Mouse (Mus musculus) embryonic facial prominence, embryonic 12.5 days (tissue): ENCODE results near the gene Sf1. TPM values are rescaled to one million over a fixed set of nuclear protein-coding genes. Genes with fewer than 3 reads are reported as not detected.

Experiments
- ATAC-seq: fragments of 200-750 bp; cut with Nextera tagmentation; 2 replicates; pipeline ENCODE4 v1.8.0; 2017; ENCODE audit not compliant: insufficient number of reproducible peaks, insufficient read depth, low FRiP score, low TSS enrichment
- H3K27ac ChIP-seq: fragments of 300-500 bp; sonication (generic); 2 replicates; pipeline ENCODE4 v1.5.1; 2016; ENCODE audit warnings: mild to moderate bottlenecking
- H3K27me3 ChIP-seq: fragments of 300-500 bp; sonication (generic); 2 replicates; pipeline ENCODE4 v1.6.1; 2016; ENCODE audit warnings: mild to moderate bottlenecking, moderate library complexity
- H3K36me3 ChIP-seq: fragments of 300-500 bp; sonication (generic); 2 replicates; pipeline ENCODE4 v1.6.1; 2016; ENCODE audit warnings: mild to moderate bottlenecking
- H3K4me1 ChIP-seq: fragments of 300-500 bp; sonication (generic); 2 replicates; pipeline ENCODE4 v1.6.1; 2016
- H3K4me2 ChIP-seq: fragments of 300-500 bp; sonication (generic); replicated peaks from 2 replicates; pipeline ENCODE4 v1.6.1; 2016; ENCODE audit warnings: mild to moderate bottlenecking, moderate library complexity
- H3K4me3 ChIP-seq: fragments of 300-500 bp; sonication (generic); 2 replicates; pipeline ENCODE4 v1.5.1; 2016; ENCODE audit warnings: mild to moderate bottlenecking
- H3K9ac ChIP-seq: fragments of 300-500 bp; sonication (generic); 2 replicates; pipeline ENCODE4 v1.6.1; 2016; ENCODE audit warnings: mild to moderate bottlenecking, moderate library complexity
- H3K9me3 ChIP-seq: fragments of 300-500 bp; sonication (generic); 2 replicates; pipeline ENCODE4 v1.6.1; 2016; ENCODE audit warnings: mild to moderate bottlenecking, moderate library complexity
- WGBS: fragments of 180-500 bp; shearing (Covaris S2); methylation state at CpG from one replicate; pipeline ENCODE4 v1.1.7; 2016; 5-methylcytosine and 5-hydroxymethylcytosine counted together
- polyA plus RNA-seq: library from polyadenylated mRNA; unstranded; fragments of >200 nt; fragmentation: Nextera tagmentation; extraction: Ambion mirVana; gene quantifications from 2 replicates; pipeline ENCODE4 v1.2.1, GENCODE M21; 2016

Sf1 gene
- polyA plus RNA-seq, 1 experiment from 2014 or later, result 159 TPM

DNA sequence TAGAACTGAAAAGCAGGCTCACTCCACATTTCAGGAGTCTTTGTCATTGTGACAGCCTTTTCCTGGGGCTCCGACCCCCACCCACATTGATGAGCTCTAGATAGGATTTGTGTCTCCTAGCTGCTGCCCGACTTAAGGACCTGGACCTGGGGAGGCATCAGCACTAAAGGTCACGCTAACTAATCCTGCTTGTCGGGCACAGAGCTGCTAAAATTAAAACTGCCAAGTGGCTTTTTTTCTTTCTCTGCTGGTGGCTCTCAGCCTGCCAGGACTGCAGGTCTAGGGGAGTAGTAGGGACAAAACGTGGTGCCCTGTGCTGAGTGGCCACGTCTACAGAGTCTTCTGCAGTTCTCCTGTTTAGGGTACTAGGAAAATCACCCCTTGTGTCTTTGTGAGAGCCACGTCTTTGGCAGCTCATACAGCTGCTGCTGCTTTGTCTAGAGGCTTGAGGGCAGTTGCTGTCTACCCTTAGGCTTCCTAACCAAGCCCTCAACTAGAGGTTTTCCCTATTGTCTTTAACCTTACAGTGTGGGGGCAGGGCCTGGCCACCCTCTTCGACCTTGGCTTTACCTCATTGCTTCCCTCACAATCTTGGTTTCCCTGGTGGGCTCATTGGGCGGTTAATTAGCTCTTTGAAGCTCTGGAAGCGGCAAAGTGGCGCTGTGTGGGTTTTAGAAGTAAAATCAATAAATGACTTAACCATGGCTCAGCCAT lies 14.0 kb downstream of the Sf1 start:
- Histone ChIP-seq H3K27me3 (no peaks in the 10 kb centered on the region), H3K4me2 (no peak overlapping the region), H3K9ac (no peak overlapping the region), H3K9me3 (no peaks in the 10 kb centered on the region), H3K4me1 (no peaks in the 10 kb centered on the region), H3K4me3 (no peak overlapping the region), H3K27ac (no peak overlapping the region), H3K36me3 (peaks cover 67% of the 10 kb centered on the region)
- ATAC-seq, result no peak
- 86% methylated on average over 11 of the region's 11 CpGs for WGBS

DNA sequence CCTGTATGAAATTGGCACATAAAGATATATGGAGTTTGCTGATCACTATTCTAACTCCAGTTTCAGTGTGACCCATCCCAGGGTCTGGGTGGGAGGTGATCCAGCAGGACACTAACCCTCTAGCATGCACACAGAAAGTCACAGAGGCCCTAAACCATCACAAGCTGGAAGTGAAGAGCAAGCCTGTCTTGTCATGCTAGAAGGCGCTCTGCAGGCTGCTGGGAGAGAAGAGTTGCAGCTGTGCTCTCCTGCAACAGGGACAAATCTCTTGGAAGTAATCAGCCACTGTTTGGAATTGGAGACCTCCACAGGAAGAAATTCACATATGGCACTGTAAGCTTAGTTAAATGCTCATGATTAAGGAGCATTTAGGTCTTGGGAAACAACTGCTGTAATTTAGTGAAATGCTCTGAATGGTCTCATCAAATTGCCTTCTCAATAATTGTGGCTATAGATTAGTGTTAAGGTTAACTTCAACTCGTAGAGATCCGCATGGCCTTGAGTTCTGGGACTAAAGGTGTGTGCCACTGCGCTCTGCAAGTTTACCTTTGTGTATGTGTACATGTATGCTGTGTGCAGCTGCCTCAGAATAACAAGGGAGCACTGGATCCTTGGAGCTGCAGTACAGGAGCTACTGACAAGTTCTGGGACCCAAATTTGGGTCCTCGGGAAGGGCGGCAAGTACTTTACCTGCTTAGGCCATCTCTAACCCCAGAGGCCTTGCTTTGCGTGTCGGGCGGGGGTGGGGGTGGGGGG lies 17.1 kb downstream of the Sf1 start:
- Histone ChIP-seq H3K9me3 (no peaks in the 10 kb centered on the region), H3K4me2 (no peak overlapping the region), H3K9ac (no peak overlapping the region), H3K36me3 (peaks cover 37% of the 10 kb centered on the region), H3K27ac (no peak overlapping the region), H3K27me3 (no peaks in the 10 kb centered on the region), H3K4me1 (peaks cover 15% of the 10 kb centered on the region), H3K4me3 (no peak overlapping the region)
- WGBS, result 88% methylated on average over 9 of the region's 9 CpGs
- ATAC-seq, result no peak

DNA sequence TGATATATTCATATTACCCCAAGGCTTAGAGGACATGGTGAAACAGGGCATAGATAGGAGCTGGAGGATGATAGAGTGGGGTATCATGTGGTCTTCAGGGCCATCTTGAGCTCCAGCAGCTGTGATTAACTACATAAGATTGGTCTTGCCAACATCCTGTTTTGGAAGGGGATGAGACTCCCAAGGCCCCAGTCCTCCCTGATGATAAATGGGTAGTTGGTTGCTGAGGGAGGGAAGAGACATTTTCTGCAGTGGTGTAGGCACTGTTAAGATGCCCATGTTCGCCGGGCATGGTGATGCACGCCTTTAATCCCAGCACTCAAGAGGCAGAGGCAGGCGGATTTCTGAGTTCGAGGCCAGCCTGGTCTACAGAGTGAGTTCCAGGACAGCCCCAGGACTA lies 17.7 kb downstream of the Sf1 start:
- no peaks in the 10 kb centered on the region for H3K9me3 ChIP-seq
- H3K4me2 ChIP-seq, result no peak overlapping the region
- H3K4me1 ChIP-seq, result peaks cover 15% of the 10 kb centered on the region
- H3K27me3 ChIP-seq, result no peaks in the 10 kb centered on the region
- no peak overlapping the region for H3K4me3 ChIP-seq
- H3K27ac ChIP-seq, result no peak overlapping the region
- ATAC-seq, result no peak
- H3K9ac ChIP-seq, result no peak overlapping the region
- H3K36me3 ChIP-seq, result peaks cover 31% of the 10 kb centered on the region
- WGBS, result 98% methylated on average over 5 of the region's 5 CpGs

DNA sequence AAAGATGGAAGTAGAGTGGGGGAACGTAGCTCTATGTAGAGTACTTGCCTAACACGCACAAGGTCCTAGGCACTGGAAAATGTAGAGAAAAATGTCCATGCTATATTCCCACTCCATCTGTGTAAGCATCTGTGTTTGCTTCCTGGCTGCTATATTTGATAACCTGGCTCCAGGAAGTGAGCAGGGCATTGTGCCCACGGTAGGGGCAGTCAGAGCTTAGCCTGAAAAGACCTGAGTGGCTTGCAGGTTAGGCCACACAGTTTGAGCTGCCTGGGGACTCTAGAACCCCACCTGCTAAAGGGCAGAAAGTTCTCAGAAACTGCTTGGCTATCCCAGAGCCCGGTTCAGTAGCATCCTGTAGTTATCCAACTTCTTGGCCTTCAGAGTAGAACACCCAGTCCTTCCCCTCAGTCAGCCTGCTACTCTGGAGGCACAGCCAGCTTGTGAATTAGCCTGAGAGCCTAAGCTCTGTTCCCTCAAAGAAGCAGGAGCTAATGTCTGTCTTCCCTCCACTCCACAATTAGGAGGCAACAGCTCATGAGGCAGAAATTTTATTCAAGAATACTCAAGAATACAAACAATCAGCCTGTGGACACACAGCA lies 18.9 kb downstream of the Sf1 start:
- peaks cover 15% of the 10 kb centered on the region for H3K4me1 ChIP-seq
- no peaks in the 10 kb centered on the region for H3K27me3 ChIP-seq
- no peak overlapping the region for H3K27ac ChIP-seq
- no peak overlapping the region for H3K4me2 ChIP-seq
- WGBS, result 70% methylated on average over 4 of the region's 4 CpGs
- no peak overlapping the region for H3K4me3 ChIP-seq
- H3K9me3 ChIP-seq, result no peaks in the 10 kb centered on the region
- ATAC-seq, result no peak
- no peak overlapping the region for H3K9ac ChIP-seq
- H3K36me3 ChIP-seq, result peaks cover 19% of the 10 kb centered on the region

DNA sequence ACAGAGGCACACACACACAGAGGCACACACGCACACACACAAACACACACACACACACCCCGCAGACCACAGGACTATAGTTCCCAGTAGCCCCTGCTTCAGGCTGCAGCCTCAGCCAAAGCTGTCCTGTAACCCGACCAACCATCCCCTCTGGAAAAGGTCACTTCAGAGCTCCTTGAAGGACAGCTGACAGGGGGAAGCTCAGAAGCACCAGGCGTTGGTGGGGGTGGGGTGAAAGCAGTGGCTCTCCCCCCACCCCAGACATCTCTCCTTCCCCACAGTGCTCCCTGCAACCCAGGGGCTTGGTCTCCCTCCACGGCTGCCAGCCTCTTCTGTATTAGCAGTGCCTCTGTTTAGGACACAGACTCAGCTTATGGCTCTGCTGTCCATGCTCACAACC lies 20.0 kb downstream of the Sf1 start:
- 35% methylated on average over 5 of the region's 5 CpGs for WGBS
- ATAC-seq, result no peak

DNA sequence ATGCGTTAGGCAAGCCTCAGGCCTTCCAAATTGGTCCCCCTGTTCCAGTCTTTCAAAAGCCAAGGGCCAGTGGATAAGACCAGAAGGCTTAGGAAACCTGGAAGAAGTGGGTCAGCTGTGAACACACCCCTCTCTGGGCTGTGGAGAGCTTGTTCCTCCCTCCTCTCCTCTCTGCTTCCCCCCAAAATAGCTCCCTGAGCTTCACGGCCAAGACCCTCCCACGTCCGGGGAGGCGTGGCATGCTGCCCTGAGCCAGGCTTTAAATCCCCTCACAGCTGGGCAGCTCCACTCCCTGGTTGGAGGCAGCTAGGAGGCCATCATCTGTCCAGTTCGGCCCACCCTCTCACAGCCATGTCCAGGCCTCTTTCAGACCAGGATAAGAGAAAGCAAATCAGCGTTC lies 20.6 kb downstream of the Sf1 start, which contains the start of gene Pygm:
TSS of gene Pygm (plus strand) at position 272 of the 400 bp plus-strand sequence.
- H3K4me3 ChIP-seq, result no peak within 1 kb of the TSS
- H3K4me1 ChIP-seq, result peaks cover 15% of the 10 kb centered on the region
- no peak within 1 kb of the TSS for H3K9ac ChIP-seq
- H3K4me2 ChIP-seq, result no peak within 1 kb of the TSS
- H3K27me3 ChIP-seq, result no peaks in the 10 kb centered on the region
- ATAC-seq, result no peak
- no peak within 1 kb of the TSS; the same call in 1 of the 2 replicates for H3K27ac ChIP-seq
- H3K9me3 ChIP-seq, result no peaks in the 10 kb centered on the region
- H3K36me3 ChIP-seq, result peaks cover 2% of the 10 kb centered on the region; the same call in 1 of the 2 replicates
- 21% methylated on average over 7 of the region's 7 CpGs for WGBS

More for the DNA sequence above, 20.0 kb downstream of the Sf1 start:
- H3K36me3 ChIP-seq, result peaks cover 9% of the 10 kb centered on the region
- no peak overlapping the region for H3K27ac ChIP-seq
- H3K4me1 ChIP-seq, result peaks cover 15% of the 10 kb centered on the region
- H3K27me3 ChIP-seq, result no peaks in the 10 kb centered on the region
- no peak overlapping the region for H3K4me3 ChIP-seq
- no peaks in the 10 kb centered on the region for H3K9me3 ChIP-seq
- no peak overlapping the region for H3K9ac ChIP-seq
- H3K4me2 ChIP-seq, result no peak overlapping the region

DNA sequence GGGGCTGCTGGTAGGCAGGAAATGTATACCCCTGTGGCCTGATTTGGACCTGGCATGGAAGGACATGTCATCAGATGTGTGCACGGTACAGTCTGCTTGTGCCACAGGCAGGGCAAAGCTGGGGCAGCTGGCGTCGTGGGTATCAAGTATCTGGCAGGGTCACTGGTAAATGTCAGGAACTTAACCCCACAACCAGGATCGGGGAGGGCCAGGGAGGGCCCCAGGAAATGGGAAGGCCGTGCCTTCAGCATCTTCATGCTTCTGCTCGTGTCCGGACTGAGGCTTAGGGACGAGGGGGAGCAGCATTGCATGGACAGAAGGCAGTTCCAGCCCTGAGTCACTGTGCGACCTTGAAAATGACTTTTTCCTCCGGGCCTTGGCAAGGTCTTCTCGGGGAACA lies 21.5 kb downstream of the Sf1 start:
- ATAC-seq, result no peak
- no peaks in the 10 kb centered on the region for H3K36me3 ChIP-seq
- peaks cover 23% of the 10 kb centered on the region for H3K4me1 ChIP-seq
- no peaks in the 10 kb centered on the region for H3K9me3 ChIP-seq
- H3K27ac ChIP-seq, result no peak overlapping the region
- H3K27me3 ChIP-seq, result no peaks in the 10 kb centered on the region
- H3K9ac ChIP-seq, result no peak overlapping the region
- no peak overlapping the region for H3K4me2 ChIP-seq
- 53% methylated on average over 11 of the region's 11 CpGs for WGBS
- H3K4me3 ChIP-seq, result no peak overlapping the region

DNA sequence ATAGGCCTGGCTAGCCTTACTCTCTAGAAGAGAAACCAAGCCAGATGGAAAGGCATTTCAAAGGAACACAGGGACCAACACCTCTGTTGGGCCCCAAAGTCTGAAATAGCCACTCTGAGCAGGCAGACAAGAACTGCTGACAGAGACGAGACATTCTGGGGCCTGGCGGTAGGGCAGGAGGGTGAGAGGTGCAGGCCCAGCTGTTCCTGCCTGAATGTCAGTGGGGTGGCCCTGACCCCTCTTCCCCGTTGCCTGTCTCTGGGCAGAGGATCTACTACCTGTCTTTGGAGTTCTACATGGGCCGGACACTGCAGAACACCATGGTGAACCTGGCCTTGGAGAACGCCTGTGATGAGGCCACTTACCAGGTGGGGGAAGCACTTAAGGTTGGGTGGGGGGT lies 21.9 kb downstream of the Sf1 start:
- H3K4me3 ChIP-seq, result no peak overlapping the region
- H3K27ac ChIP-seq, result no peak overlapping the region
- H3K4me2 ChIP-seq, result no peak overlapping the region
- ATAC-seq, result no peak
- no peaks in the 10 kb centered on the region for H3K9me3 ChIP-seq
- no peak overlapping the region for H3K9ac ChIP-seq
- H3K36me3 ChIP-seq, result no peaks in the 10 kb centered on the region
- WGBS, result 75% methylated on average over 5 of the region's 5 CpGs
- H3K4me1 ChIP-seq, result peaks cover 24% of the 10 kb centered on the region
- no peaks in the 10 kb centered on the region for H3K27me3 ChIP-seq

DNA sequence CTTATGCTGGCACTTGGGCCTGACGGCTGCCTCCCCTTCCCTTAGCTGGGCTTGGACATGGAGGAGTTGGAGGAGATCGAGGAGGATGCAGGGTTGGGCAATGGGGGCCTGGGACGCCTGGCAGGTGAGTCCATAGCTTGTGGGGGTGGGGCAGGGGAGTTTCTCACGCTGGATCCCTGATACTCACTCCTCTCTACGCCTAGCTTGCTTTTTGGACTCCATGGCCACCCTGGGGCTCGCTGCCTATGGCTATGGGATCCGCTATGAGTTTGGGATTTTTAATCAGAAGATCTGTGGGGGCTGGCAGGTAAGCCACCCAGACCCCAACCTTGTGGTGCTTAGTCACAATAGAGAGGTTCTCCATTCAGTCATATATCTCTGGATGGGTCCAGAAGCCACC lies 22.3 kb downstream of the Sf1 start:
- H3K4me2 ChIP-seq, result no peak overlapping the region
- H3K4me3 ChIP-seq, result no peak overlapping the region
- WGBS, result 82% methylated on average over 7 of the region's 7 CpGs
- no peak overlapping the region for H3K9ac ChIP-seq
- H3K4me1 ChIP-seq, result peaks cover 24% of the 10 kb centered on the region
- no peak for ATAC-seq
- no peak overlapping the region for H3K27ac ChIP-seq
- no peaks in the 10 kb centered on the region for H3K36me3 ChIP-seq
- no peaks in the 10 kb centered on the region for H3K27me3 ChIP-seq
- H3K9me3 ChIP-seq, result no peaks in the 10 kb centered on the region

DNA sequence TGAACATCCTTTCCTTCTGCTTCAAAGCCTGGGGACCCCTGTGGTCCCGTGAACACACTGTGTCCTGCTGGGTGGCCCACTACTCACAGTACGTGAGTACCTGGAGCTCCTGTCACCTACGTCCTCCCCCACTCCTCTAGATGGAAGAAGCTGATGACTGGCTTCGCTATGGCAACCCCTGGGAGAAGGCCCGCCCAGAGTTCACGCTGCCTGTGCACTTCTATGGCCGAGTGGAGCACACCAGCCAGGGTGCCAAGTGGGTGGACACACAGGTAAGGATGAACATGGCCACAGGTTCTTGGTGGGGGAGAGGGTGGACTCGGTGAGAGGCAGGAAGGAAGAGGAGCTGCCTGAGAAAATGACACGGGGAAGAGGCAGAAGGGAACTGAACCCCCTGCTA lies 22.7 kb downstream of the Sf1 start:
- Histone ChIP-seq H3K27ac (no peak overlapping the region), H3K27me3 (no peaks in the 10 kb centered on the region), H3K4me3 (no peak overlapping the region), H3K4me2 (no peak overlapping the region), H3K9ac (no peak overlapping the region), H3K36me3 (no peaks in the 10 kb centered on the region), H3K9me3 (no peaks in the 10 kb centered on the region), H3K4me1 (peaks cover 24% of the 10 kb centered on the region)
- ATAC-seq, result no peak
- WGBS, result 66% methylated on average over 9 of the region's 9 CpGs

DNA sequence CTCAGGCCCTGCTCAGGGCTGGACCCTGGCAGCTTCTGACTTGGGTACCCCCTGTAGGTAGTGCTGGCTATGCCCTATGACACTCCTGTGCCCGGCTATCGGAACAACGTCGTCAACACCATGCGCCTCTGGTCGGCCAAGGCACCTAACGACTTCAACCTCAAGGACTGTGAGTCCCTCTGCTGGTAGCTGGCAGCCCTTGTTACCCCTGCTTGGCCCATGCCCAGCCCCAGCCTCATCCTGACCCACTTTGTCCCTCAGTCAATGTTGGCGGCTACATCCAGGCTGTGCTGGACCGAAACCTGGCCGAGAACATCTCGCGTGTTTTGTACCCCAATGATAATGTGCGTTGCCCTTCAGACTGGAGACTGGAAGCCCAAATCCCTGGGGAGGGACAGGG lies 24.5 kb downstream of the Sf1 start:
- Histone ChIP-seq H3K27me3 (no peaks in the 10 kb centered on the region), H3K9me3 (no peaks in the 10 kb centered on the region), H3K4me1 (peaks cover 24% of the 10 kb centered on the region), H3K36me3 (no peaks in the 10 kb centered on the region), H3K4me2 (no peak overlapping the region), H3K27ac (no peak overlapping the region), H3K9ac (no peak overlapping the region), H3K4me3 (no peak overlapping the region)
- 82% methylated on average over 13 of the region's 13 CpGs for WGBS
- no peak for ATAC-seq

DNA sequence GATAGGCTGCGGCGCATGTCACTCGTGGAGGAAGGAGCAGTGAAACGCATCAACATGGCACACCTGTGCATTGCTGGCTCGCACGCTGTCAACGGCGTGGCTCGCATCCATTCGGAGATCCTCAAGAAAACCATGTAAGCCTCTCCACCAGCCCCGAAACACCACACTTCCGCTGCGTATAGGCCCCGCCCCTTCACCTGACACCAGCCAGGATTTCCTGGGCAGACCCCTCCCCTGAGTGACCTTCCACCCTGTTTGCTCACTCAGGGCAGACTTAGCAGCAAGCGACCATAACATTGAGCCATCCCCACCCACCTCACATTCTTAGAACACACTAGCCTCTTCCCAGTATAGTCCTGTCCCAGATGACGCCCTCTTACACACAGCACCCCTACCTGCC lies 26.3 kb downstream of the Sf1 start:
- H3K4me3 ChIP-seq, result peak overlapping the region; percentile 17
- 0 out of 2 replicates have a peak, but pooled peaks have one; percentile 26 for ATAC-seq
- peaks cover 9% of the 10 kb centered on the region for H3K4me1 ChIP-seq
- H3K9me3 ChIP-seq, result no peaks in the 10 kb centered on the region
- no peaks in the 10 kb centered on the region for H3K27me3 ChIP-seq
- 0 out of 2 replicates have a peak overlapping the region, but pooled peaks have one; percentile 39 for H3K9ac ChIP-seq
- H3K4me2 ChIP-seq, result peak overlapping the region; percentile 49
- H3K27ac ChIP-seq, result no peak overlapping the region
- H3K36me3 ChIP-seq, result no peaks in the 10 kb centered on the region
- 4% methylated on average over 16 of the region's 16 CpGs for whole genome bisulfite sequencing
